Comparison of ENCODE assay signal across 24 mouse cellular contexts in genomic region chr12:92672396-92672795, GRCm38 (mm10).
"Had no signal": no experiment of that assay in that cellular context is flagged by ENCODE, and none has a peak within 500 bp of the region (broad histone marks: within the 10 kb centered on the region; RNA-seq: fewer than 3 reads in every experiment).

No protein-coding gene starts in this region.

- H3K9ac ChIP-seq: limb, embryonic 12.5 days; limb, embryonic 15.5 days; liver, embryonic 14.5 days; liver, postnatal 0 days; lung, embryonic 14.5 days; midbrain, embryonic 13.5 days had no signal

- H3K36me3 ChIP-seq: limb, embryonic 12.5 days; limb, embryonic 15.5 days; midbrain, embryonic 10.5 days; midbrain, embryonic 13.5 days had no signal

- H3K4me1 ChIP-seq: limb, embryonic 15.5 days; megakaryocyte, embryonic 14.5 days; midbrain, embryonic 10.5 days; midbrain, embryonic 13.5 days had no signal

- H3K27ac ChIP-seq: limb, embryonic 12.5 days; limb, embryonic 15.5 days; liver, embryonic 14.5 days; macrophage; midbrain, embryonic 10.5 days; midbrain, embryonic 13.5 days; stomach, postnatal 0 days had no signal

- H3K4me3 ChIP-seq: limb, embryonic 12.5 days; limb, embryonic 15.5 days; megakaryocyte, embryonic 14.5 days; midbrain, embryonic 10.5 days; midbrain, embryonic 13.5 days; myocyte had no signal

- H3K9me3 ChIP-seq: limb, embryonic 12.5 days; limb, embryonic 15.5 days; megakaryocyte, embryonic 14.5 days; midbrain, embryonic 10.5 days; midbrain, embryonic 13.5 days had no signal

- H3K27me3 ChIP-seq: limb, embryonic 12.5 days; limb, embryonic 15.5 days; megakaryocyte, embryonic 14.5 days; midbrain, embryonic 13.5 days had no signal

- H3K4me2 ChIP-seq: limb, embryonic 12.5 days; limb, embryonic 15.5 days; liver, embryonic 11.5 days; lung, embryonic 14.5 days; midbrain, embryonic 13.5 days had no signal

- ATAC-seq: liver, postnatal 0 days; lung, postnatal 0 days; midbrain, embryonic 13.5 days; midbrain, embryonic 16.5 days had no signal

- DNase-seq: kidney, adult 9 months; kidney, postnatal 14 days; kidney, postnatal 4 days; left cerebral cortex, postnatal 4 days; liver, postnatal 0 days; right cerebral cortex, adult 18-20 months; right cerebral cortex, postnatal 14 days; right cerebral cortex, postnatal 4 days; thymus, adult 2 months; thymus, postnatal 14 days; thymus, postnatal 4 days had no signal
